Mouse (Mus musculus): ENCODE measurements at regions not wholly inside any gene's neighbourhood (a gene's known extent, or its start where the extent isn't known, plus 50 kb on each side); places are given as distances from the start of the nearest gene placed in this dataset.

DNA sequence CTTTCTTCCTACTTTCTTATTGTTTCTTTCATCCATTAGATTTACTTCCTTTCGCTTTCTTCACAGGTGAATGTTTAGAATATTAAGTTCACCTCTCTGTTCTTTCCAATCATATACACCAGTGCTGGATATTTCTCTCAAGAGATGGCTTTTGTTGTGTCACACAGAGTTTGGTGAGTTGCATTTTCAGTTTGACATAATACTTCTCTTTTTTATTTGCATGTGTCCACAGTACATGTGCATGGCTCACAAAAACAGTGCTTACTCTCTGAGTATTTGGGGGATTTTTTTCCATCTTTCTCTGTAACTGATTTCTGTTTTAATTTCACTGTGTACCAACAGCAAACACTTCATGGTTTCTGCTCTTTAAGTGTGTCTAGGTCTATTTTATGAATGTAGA, 274.5 kb upstream of the Erbb4 start:
- no peaks in the 10 kb centered on the region for H3K4me1 ChIP-seq (ENCODE audit: control insufficient read depth, insufficient read depth, low read length)
- 83% methylated on average over 1 of the region's 1 CpGs for WGBS
- no peak for TF ChIP-seq POLR2A (IDR thresholded peaks at IDR 0.05; ENCODE audit: borderline replicate concordance, extremely low read depth, low read depth, low read length)
- no peak for TF ChIP-seq CTCF (IDR thresholded peaks at IDR 0.05; ENCODE audit: insufficient read depth, low read length)
- H3K4me3 ChIP-seq (replicated peaks; ENCODE audit: extremely low read depth, low read depth, low read length): no peak overlapping the region
- DNase-seq: no peak

DNA sequence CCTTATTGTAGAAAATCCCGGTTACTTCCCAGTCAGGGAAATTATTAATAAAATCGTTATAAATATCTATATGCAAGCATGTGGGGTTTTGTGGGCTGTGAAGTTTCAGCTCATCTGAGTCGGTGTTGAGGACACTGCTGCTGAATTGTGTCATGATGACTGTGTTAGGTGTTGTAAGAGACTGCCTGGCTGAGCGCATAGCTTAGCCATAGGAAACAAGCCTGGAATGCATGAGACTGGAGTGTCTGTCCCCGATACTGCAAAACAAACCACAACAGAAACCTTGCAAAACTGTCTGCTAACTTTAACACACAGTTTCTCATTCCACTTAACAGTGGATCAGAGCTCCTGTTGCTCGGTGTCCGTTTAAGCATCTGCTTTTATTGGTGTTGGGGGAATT, 271.9 kb upstream of the Erbb4 start:
- 82% methylated on average over 7 of the region's 7 CpGs for WGBS
- Histone ChIP-seq H3K4me3 (replicated peaks; ENCODE audit: extremely low read depth, low read depth, low read length) (no peak overlapping the region), H3K4me1 (ENCODE audit: control insufficient read depth, insufficient read depth, low read length) (no peaks in the 10 kb centered on the region)
- TF ChIP-seq POLR2A (IDR thresholded peaks at IDR 0.05; ENCODE audit: borderline replicate concordance, extremely low read depth, low read depth, low read length) (no peak), CTCF (IDR thresholded peaks at IDR 0.05; ENCODE audit: insufficient read depth, low read length) (no peak)
- DNase-seq: no peak

DNA sequence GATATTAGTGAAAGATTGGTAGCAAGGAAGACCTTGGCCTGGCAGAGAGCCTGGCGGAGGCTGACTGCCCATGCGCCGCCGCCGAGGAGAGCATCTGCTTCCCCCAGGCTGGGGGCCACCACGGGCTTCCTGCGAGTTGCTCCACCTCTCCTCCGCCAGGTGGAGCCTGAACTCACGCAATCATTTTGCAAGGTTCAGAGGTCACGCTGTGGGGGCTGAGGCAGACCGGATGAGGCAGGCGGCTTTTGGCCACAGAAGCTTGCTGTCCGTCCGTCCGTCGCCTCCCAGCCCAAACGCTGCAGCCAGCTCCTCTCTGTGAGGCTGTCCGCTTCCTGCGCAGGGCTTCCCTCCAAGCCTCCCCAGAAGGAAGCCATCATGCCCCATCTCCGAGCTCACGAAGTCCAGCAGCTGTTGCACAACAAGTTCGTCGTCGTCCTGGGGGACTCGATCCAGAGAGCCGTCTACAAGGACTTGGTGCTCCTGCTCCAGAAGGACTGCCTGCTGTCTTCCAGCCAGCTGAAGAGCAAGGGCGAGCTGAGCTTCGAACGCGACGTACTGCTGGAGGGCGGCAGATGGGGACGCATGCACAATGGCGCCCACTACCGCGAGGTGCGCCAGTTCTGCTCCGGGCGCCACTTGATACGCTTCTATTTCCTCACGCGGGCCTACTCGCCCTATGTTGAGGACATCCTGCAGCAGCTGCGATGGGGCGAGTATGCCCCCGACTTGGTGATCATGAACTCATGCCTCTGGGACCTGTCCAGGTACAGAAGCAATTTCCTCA, 269.3 kb upstream of the Erbb4 start:
- H3K4me1 ChIP-seq (ENCODE audit: control insufficient read depth, insufficient read depth, low read length): no peaks in the 10 kb centered on the region
- TF ChIP-seq CTCF (IDR thresholded peaks at IDR 0.05; ENCODE audit: insufficient read depth, low read length) (no peak), POLR2A (IDR thresholded peaks at IDR 0.05; ENCODE audit: borderline replicate concordance, extremely low read depth, low read depth, low read length) (no peak)
- no peak for DNase-seq
- WGBS: 95% methylated on average over 46 of the region's 46 CpGs
- H3K4me3 ChIP-seq (replicated peaks; ENCODE audit: extremely low read depth, low read depth, low read length): no peak overlapping the region

DNA sequence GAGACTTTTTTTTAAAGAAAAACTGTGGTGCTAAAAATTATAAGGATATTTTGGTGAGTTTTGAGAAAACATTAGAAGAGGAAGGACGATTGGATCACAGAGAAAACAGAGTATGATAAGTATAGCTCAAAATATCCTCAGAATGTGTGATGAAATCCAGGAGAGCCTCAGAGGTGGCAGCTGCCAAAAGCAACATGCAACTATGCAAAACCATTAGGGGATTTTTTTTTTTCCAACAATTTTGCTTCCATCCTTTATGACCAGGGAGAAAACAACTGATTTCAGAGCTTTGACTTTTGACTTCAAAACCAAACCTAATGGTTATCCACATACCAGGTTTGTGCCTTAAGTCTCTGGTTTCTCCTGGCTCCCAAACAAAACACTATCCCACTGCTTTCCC, 267.4 kb upstream of the Erbb4 start:
- Histone ChIP-seq H3K4me1 (ENCODE audit: control insufficient read depth, insufficient read depth, low read length) (no peaks in the 10 kb centered on the region), H3K4me3 (replicated peaks; ENCODE audit: extremely low read depth, low read depth, low read length) (no peak overlapping the region)
- WGBS: 24% methylated on average over 1 of the region's 1 CpGs
- no peak for TF ChIP-seq POLR2A (IDR thresholded peaks at IDR 0.05; ENCODE audit: borderline replicate concordance, extremely low read depth, low read depth, low read length)
- TF ChIP-seq CTCF (IDR thresholded peaks at IDR 0.05; ENCODE audit: insufficient read depth, low read length): no peak
- no peak for DNase-seq

- no peak for DNase-seq
- H3K4me3 ChIP-seq (replicated peaks; ENCODE audit: extremely low read depth, low read depth, low read length): no peak overlapping the region
- no peaks in the 10 kb centered on the region for H3K4me1 ChIP-seq (ENCODE audit: control insufficient read depth, insufficient read depth, low read length)
- TF ChIP-seq CTCF (IDR thresholded peaks at IDR 0.05; ENCODE audit: insufficient read depth, low read length): no peak
- TF ChIP-seq POLR2A (IDR thresholded peaks at IDR 0.05; ENCODE audit: borderline replicate concordance, extremely low read depth, low read depth, low read length): no peak
- WGBS: 85% methylated on average over 2 of the region's 2 CpGs
These were observed 262.2 kb upstream of the Erbb4 start for GRCm38 (mm10) chr1:69370078-69370477.

DNA sequence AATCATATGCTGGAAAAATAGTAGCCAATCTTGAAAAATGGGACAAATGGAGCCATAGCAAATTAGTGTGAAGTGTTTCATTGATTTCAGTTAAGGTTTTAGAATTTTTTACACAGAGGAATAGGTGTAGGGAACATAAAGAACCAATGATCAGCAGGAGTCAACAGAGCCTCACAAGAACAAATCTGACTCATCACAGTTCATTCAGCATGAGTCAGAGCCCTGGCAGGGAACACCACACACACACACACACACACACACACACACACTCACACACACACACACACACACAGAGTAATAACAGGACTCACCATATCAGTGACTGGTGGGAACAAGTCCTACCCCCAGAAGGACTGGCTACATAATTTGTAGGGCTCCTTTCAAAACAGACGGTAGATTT, 259.7 kb upstream of the Erbb4 start:
- no peak for TF ChIP-seq POLR2A (IDR thresholded peaks at IDR 0.05; ENCODE audit: borderline replicate concordance, extremely low read depth, low read depth, low read length)
- TF ChIP-seq CTCF (IDR thresholded peaks at IDR 0.05; ENCODE audit: insufficient read depth, low read length): no peak
- Histone ChIP-seq H3K4me3 (replicated peaks; ENCODE audit: extremely low read depth, low read depth, low read length) (no peak overlapping the region), H3K4me1 (ENCODE audit: control insufficient read depth, insufficient read depth, low read length) (no peaks in the 10 kb centered on the region)
- DNase-seq: no peak
- 66% methylated on average over 1 of the region's 1 CpGs for WGBS

DNA sequence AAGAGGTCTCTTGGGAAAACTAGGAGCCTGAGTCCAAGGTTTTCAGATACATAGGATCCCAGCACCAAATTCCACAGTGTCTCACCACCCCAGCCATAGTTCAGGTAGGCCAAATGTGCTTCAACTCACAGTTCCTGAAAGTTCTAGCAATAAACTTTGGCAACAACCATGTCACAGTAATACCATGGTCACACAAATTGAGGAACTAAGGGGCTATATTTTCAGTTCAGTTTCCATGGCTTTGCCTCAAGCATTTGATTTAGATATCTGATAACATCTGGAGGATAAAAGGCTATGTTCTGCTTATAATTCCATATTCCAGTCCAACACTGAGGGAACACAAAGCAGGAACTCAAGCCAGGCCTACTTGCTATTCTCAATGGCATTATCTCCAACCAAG, 256.2 kb upstream of the Erbb4 start:
- Histone ChIP-seq H3K4me3 (replicated peaks; ENCODE audit: extremely low read depth, low read depth, low read length) (no peak overlapping the region), H3K4me1 (ENCODE audit: control insufficient read depth, insufficient read depth, low read length) (no peaks in the 10 kb centered on the region)
- no peak for DNase-seq
- no peak for TF ChIP-seq CTCF (IDR thresholded peaks at IDR 0.05; ENCODE audit: insufficient read depth, low read length)
- TF ChIP-seq POLR2A (IDR thresholded peaks at IDR 0.05; ENCODE audit: borderline replicate concordance, extremely low read depth, low read depth, low read length): no peak

GRCm38 (mm10) chr1:69357548-69357947, 249.7 kb upstream of the Erbb4 start:
- 74% methylated on average over 7 of the region's 7 CpGs for WGBS
- no peak for TF ChIP-seq POLR2A (IDR thresholded peaks at IDR 0.05; ENCODE audit: borderline replicate concordance, extremely low read depth, low read depth, low read length)
- TF ChIP-seq CTCF (IDR thresholded peaks at IDR 0.05; ENCODE audit: insufficient read depth, low read length): no peak
- Histone ChIP-seq H3K4me3 (replicated peaks; ENCODE audit: extremely low read depth, low read depth, low read length) (no peak overlapping the region), H3K4me1 (ENCODE audit: control insufficient read depth, insufficient read depth, low read length) (no peaks in the 10 kb centered on the region)
- DNase-seq: no peak

GRCm38 (mm10) chr1:69350417-69350816, 242.6 kb upstream of the Erbb4 start:
- DNase-seq: no peak
- H3K4me3 ChIP-seq (replicated peaks; ENCODE audit: extremely low read depth, low read depth, low read length): no peak overlapping the region
- WGBS: 82% methylated on average over 2 of the region's 2 CpGs
- TF ChIP-seq CTCF (IDR thresholded peaks at IDR 0.05; ENCODE audit: insufficient read depth, low read length): no peak
- no peak for TF ChIP-seq POLR2A (IDR thresholded peaks at IDR 0.05; ENCODE audit: borderline replicate concordance, extremely low read depth, low read depth, low read length)
- H3K4me1 ChIP-seq (ENCODE audit: control insufficient read depth, insufficient read depth, low read length): no peaks in the 10 kb centered on the region

DNA sequence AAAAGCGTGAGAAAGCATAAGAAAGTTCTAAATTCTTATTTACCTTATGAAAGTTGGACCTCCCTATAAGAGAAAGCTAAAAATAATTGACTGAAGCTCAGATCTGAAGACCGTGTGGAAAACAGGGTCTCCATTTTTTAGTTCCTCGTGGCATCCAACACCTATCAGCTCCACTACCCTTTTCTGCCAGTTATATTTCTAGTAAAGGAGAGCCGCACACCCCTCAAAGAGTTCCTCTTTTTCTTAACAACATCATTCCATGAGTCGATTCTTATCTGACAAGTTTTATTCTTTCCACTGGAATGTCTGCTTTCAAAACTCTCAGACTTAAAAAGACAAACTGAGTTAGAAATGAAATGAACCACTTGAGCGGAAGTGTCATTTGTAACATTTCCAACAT, 242.0 kb upstream of the Erbb4 start:
- no peak overlapping the region for H3K4me3 ChIP-seq (replicated peaks; ENCODE audit: extremely low read depth, low read depth, low read length)
- DNase-seq: no peak
- TF ChIP-seq CTCF (IDR thresholded peaks at IDR 0.05; ENCODE audit: insufficient read depth, low read length) (no peak), POLR2A (IDR thresholded peaks at IDR 0.05; ENCODE audit: borderline replicate concordance, extremely low read depth, low read depth, low read length) (no peak)
- 63% methylated on average over 6 of the region's 6 CpGs for WGBS
- no peaks in the 10 kb centered on the region for H3K4me1 ChIP-seq (ENCODE audit: control insufficient read depth, insufficient read depth, low read length)

Measured in lung, adult 2 months (tissue).